Mouse (Mus musculus) testis, adult 2 months (tissue): ENCODE data around the gene Rfxank.

Source experiments
- CTCF ChIP-seq: fragments of 200-500 bp; IDR thresholded peaks from 2 replicates; pipeline ENCODE4 v1.5.1; 2012; ENCODE audit warnings: low read depth, mild to moderate bottlenecking, inconsistent platforms, low read length, moderate library complexity; ENCODE audit not compliant: control insufficient read depth, insufficient read depth, insufficient replicate concordance
- POLR2A ChIP-seq: fragments of 200-500 bp; IDR thresholded peaks from 2 replicates; pipeline ENCODE4 v1.6.1; 2012; ENCODE audit warnings: low read depth, mild to moderate bottlenecking, inconsistent platforms, low read length, moderate library complexity; ENCODE audit not compliant: control insufficient read depth

DNA sequence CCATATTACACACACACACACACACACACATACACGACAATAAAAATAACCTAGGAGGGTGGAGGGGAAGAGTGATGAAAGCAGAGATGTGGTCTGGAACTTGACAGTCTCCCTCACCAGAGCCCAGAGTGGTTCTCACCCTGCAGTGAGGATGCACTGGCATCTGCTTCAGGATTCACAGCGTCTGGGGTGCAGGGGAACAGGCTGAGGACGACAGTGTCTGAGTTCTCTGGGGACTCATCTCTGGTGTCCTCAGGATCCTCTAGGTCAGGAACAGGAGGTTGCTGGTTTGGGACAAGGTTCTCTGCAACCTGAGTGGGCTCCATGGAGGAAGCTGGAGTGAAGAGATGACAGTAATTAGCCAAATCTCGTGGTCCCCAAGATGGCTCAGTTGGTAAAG lies 1.1 kb downstream of the Rfxank start:
- TF ChIP-seq CTCF = no peak
- TF ChIP-seq POLR2A = no peak
